Mouse (Mus musculus): ENCODE measurements around the gene Cxadr. TPM values are rescaled to one million over a fixed set of nuclear protein-coding genes. Genes with fewer than 3 reads are reported as not detected.

The Cxadr gene
- polyA plus RNA-seq, 1 experiment, result not detected

- no peak for TF ChIP-seq GATA1 (IDR thresholded peaks at IDR 0.05; ENCODE audit: low read length)
Measured at GRCm38 (mm10) chr16:78375821-78376691, 74.8 kb downstream of the Cxadr start.

GRCm38 (mm10) chr16:78376745-78377570, 75.7 kb downstream of the Cxadr start, which contains the start of gene Btg3:
Gene Btg3, minus strand, starts transcription at chr16:78377192.
- no peak for TF ChIP-seq GATA1 (IDR thresholded peaks at IDR 0.05; ENCODE audit: low read length)

DNA sequence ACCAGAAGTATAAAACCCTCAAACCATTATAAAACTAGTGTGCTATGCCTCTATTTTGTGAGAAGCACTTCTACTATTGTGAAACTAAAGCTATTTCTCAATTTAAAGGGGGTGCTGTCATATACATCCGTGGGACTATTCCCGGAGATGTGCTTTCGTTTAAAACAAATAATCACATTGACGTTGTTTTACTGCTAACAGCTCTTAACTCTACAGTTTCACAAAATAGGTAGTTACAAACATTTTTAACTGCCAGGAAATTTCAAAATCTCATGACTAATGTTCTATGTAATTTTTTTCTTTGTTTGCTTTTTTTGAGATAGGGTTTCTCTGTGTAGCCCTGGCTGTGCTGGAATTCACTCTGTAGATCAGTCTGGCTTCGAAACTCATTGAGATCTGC, 77.2 kb downstream of the Cxadr start:
- TF ChIP-seq GATA1 (IDR thresholded peaks at IDR 0.05; ENCODE audit: low read length), result no peak

- no peak for TF ChIP-seq GATA1 (IDR thresholded peaks at IDR 0.05; ENCODE audit: low read length)
Measured at GRCm38 (mm10) chr16:78389122-78389521, 87.8 kb downstream of the Cxadr start.

DNA sequence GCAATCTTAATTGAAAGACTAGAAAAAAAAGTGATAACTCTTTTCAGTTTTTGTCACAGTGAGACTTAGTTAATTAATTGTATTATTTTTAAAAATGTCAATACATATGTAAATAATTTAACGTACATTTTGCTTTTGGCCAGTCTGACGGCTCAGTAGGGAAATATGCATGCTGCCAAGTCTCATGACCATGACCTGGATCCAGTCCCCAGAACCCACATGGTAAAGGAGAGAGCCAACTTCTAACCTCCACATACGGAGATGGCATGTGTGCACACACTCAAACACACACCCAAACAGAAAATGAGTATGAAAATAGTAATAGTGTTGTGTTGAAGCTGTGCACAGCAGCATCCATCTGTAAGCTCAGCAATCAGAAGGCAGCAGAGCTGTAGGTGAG, 88.7 kb downstream of the Cxadr start:
- no peak for TF ChIP-seq GATA1 (IDR thresholded peaks at IDR 0.05; ENCODE audit: low read length)

GRCm38 (mm10) chr16:78391354-78391753, 90.1 kb downstream of the Cxadr start:
- TF ChIP-seq GATA1 (IDR thresholded peaks at IDR 0.05; ENCODE audit: low read length), result no peak

DNA sequence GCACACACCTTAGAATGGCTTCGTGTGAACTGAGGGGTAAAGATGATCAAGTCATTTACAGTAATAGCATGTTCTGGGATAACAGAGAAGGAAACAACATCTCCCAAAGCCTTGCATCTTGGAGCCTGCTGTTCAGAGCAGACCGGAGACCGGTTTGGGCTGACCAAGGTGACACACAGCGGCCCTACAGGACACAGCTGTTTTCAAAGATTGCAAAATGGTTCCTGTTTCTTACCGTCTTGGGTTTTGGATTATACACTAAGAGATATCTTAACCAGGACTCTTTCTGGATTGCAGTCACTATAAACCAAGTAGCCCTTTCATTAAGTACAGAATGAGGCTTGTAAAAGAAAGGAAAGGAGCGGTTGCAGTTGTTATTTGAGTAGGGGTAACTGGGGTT, 97.4 kb downstream of the Cxadr start:
- TF ChIP-seq GATA1 (IDR thresholded peaks at IDR 0.05; ENCODE audit: low read length), result no peak

DNA sequence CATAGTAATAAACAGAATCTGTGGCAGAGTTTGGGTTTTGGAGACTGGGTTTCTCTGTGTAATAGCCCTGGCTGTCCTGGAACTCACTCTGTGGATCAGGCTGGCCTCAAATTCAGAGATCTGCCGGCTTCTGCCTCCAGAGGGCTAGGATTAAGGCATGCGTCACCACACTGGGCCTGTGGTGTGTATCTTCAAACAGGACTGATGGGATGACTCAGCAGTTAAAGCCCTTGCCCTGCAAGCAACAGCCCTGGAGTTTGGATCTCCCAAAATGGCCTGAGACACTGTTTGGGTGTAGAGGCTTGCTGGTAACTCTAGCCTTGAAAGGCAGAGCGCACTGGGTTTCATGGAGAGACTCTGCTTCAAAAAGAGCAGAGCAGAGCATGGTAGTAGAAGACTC, 98.1 kb downstream of the Cxadr start:
- TF ChIP-seq GATA1 (IDR thresholded peaks at IDR 0.05; ENCODE audit: low read length), result no peak

DNA sequence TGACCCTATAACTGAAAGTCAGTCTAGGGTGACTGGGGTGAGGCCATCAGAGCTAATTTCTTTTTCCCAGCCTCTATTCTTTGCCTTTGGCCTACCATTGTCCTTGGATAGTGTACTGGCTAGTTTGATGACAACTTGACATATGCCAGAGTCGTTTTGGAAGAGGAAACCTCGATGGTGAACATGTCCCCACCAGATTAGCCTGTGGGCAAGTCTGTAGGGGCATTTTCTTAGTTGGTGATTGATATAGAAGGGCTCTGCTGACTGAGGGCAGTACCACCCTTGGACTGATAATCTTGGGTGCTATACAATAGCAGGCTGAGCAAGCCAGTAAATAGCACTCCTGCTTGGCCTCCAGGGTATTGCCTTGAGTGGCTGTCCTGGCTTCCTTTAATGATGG, 101.0 kb downstream of the Cxadr start:
- TF ChIP-seq GATA1 (IDR thresholded peaks at IDR 0.05; ENCODE audit: low read length), result no peak

GRCm38 (mm10) chr16:78406657-78407056, 105.4 kb downstream of the Cxadr start:
- no peak for TF ChIP-seq GATA1 (IDR thresholded peaks at IDR 0.05; ENCODE audit: low read length)

- TF ChIP-seq GATA1 (IDR thresholded peaks at IDR 0.05; ENCODE audit: low read length), result no peak
Measured at GRCm38 (mm10) chr16:78407855-78408254, 106.6 kb downstream of the Cxadr start.

Other genes starting within 250 kb of the Cxadr start
- gene Btg3, start 75.7 kb downstream of the Cxadr start, polyA plus RNA-seq (2012), result 13.4 and 18.2 TPM in 2 replicates

All from G1E-ER4 (cell line).